Mouse (Mus musculus): ENCODE results near the gene Ogdh. TPM values are rescaled to one million over a fixed set of nuclear protein-coding genes. Genes with fewer than 3 reads are reported as not detected.

Ogdh gene
- total RNA-seq, 1 experiment = 68.4 TPM

GRCm38 (mm10) chr11:6355106-6355505, 63.7 kb downstream of the Ogdh start:
- TF ChIP-seq CHD2 (IDR thresholded peaks at IDR 0.05; ENCODE audit: low read depth, low read length) = no peak
- TF ChIP-seq ZC3H11A (IDR thresholded peaks at IDR 0.05; ENCODE audit: borderline replicate concordance, low read depth, low read length) = no peak
- no peak for TF ChIP-seq HCFC1 (IDR thresholded peaks at IDR 0.05; ENCODE audit: borderline replicate concordance, insufficient read depth, low read length)
- TF ChIP-seq MAFK (IDR thresholded peaks at IDR 0.05; ENCODE audit: insufficient read depth, low read depth, low read length) = no peak
- TF ChIP-seq ZNF384 (IDR thresholded peaks at IDR 0.05; ENCODE audit: low read depth, low read length) = no peak
- no peak overlapping the region for H3K4me3 ChIP-seq (ENCODE audit: insufficient read depth in 1 of 2, low read depth in 1 of 2, low read length in 2 of 2, poor library complexity in 1 of 2, severe bottlenecking in 1 of 2)
- DNase-seq (ENCODE audit: low read depth, low spot score) = no peak
- H3K4me1 ChIP-seq (ENCODE audit: control insufficient read depth in 2 of 2, insufficient read depth in 2 of 2, low read length in 2 of 2, poor library complexity in 1 of 2) = peaks cover 0 to 2% of the 10 kb centered on the region in 2 experiments; a peak in 1 of 4 replicates
- peaks cover 30% of the 10 kb centered on the region for H3K36me3 ChIP-seq (ENCODE audit: control insufficient read depth, insufficient read depth, low read length, poor library complexity, severe bottlenecking)
- H3K9me3 ChIP-seq (ENCODE audit: control insufficient read depth, insufficient read depth, low read depth, low read length) = no peaks in the 10 kb centered on the region
- H3K27ac ChIP-seq (ENCODE audit: insufficient read depth, low read depth, low read length, poor library complexity, severe bottlenecking) = no peak overlapping the region
- no peak overlapping the region for H3K9ac ChIP-seq (ENCODE audit: insufficient read depth, low read depth, low read length, poor library complexity, severe bottlenecking)
- in situ Hi-C loops (cut with MboI; ENCODE audit: low sequenced_read_pairs in 2 of 2, unreplicated experiment in 2 of 2) = no loop called here

GRCm38 (mm10) chr11:6364581-6365275, 73.3 kb downstream of the Ogdh start:
- Histone ChIP-seq H3K9ac (ENCODE audit: insufficient read depth, low read depth, low read length, poor library complexity, severe bottlenecking) (no peak overlapping the region), H3K36me3 (ENCODE audit: control insufficient read depth, insufficient read depth, low read length, poor library complexity, severe bottlenecking) (no peaks in the 10 kb centered on the region), H3K4me1 (ENCODE audit: control insufficient read depth in 2 of 2, insufficient read depth in 2 of 2, low read length in 2 of 2, poor library complexity in 1 of 2) (peaks cover 10 to 18% of the 10 kb centered on the region in 2 experiments), H3K27ac (ENCODE audit: insufficient read depth, low read depth, low read length, poor library complexity, severe bottlenecking) (peak overlapping the region; percentile 86), H3K9me3 (ENCODE audit: control insufficient read depth, insufficient read depth, low read depth, low read length) (no peaks in the 10 kb centered on the region), H3K4me3 (ENCODE audit: insufficient read depth in 1 of 2, low read depth in 1 of 2, low read length in 2 of 2, poor library complexity in 1 of 2, severe bottlenecking in 1 of 2) (no peak overlapping the region)
- DNase-seq (ENCODE audit: low read depth, low spot score) = no peak
- in situ Hi-C loops (cut with MboI; ENCODE audit: low sequenced_read_pairs in 2 of 2, unreplicated experiment in 2 of 2) = no loop called here
- TF ChIP-seq CHD2 (IDR thresholded peaks at IDR 0.05; ENCODE audit: low read depth, low read length) = no peak
- no peak for TF ChIP-seq HCFC1 (IDR thresholded peaks at IDR 0.05; ENCODE audit: borderline replicate concordance, insufficient read depth, low read length)
- no peak for TF ChIP-seq MAFK (IDR thresholded peaks at IDR 0.05; ENCODE audit: insufficient read depth, low read depth, low read length)
- no peak for TF ChIP-seq ZC3H11A (IDR thresholded peaks at IDR 0.05; ENCODE audit: borderline replicate concordance, low read depth, low read length)
- no peak for TF ChIP-seq ZNF384 (IDR thresholded peaks at IDR 0.05; ENCODE audit: low read depth, low read length)

- in situ Hi-C loops (cut with MboI; ENCODE audit: low sequenced_read_pairs in 2 of 2, unreplicated experiment in 2 of 2) = no loop called here
- H3K36me3 ChIP-seq (ENCODE audit: control insufficient read depth, insufficient read depth, low read length, poor library complexity, severe bottlenecking) = no peaks in the 10 kb centered on the region
- peak overlapping the region; percentile 96; the same call in 1 of the 2 replicates for H3K27ac ChIP-seq (ENCODE audit: insufficient read depth, low read depth, low read length, poor library complexity, severe bottlenecking)
- peaks cover 10 to 14% of the 10 kb centered on the region in 2 experiments for H3K4me1 ChIP-seq (ENCODE audit: control insufficient read depth in 2 of 2, insufficient read depth in 2 of 2, low read length in 2 of 2, poor library complexity in 1 of 2)
- 0 out of 2 replicates have a peak, but pooled peaks have one; percentile 3 for TF ChIP-seq MAFK (IDR thresholded peaks at IDR 0.05; ENCODE audit: insufficient read depth, low read depth, low read length)
- TF ChIP-seq HCFC1 (IDR thresholded peaks at IDR 0.05; ENCODE audit: borderline replicate concordance, insufficient read depth, low read length) = 0 out of 2 replicates have a peak, but pooled peaks have one; percentile 45
- no peak for TF ChIP-seq CHD2 (IDR thresholded peaks at IDR 0.05; ENCODE audit: low read depth, low read length)
- TF ChIP-seq ZC3H11A (IDR thresholded peaks at IDR 0.05; ENCODE audit: borderline replicate concordance, low read depth, low read length) = no peak
- TF ChIP-seq ZNF384 (IDR thresholded peaks at IDR 0.05; ENCODE audit: low read depth, low read length) = no peak
- DNase-seq (ENCODE audit: low read depth, low spot score) = peak; percentile 89
- H3K9me3 ChIP-seq (ENCODE audit: control insufficient read depth, insufficient read depth, low read depth, low read length) = no peaks in the 10 kb centered on the region
- peak overlapping the region in 1 of 2 experiments; percentile 1; a peak in 1 of 4 replicates for H3K4me3 ChIP-seq (ENCODE audit: insufficient read depth in 1 of 2, low read depth in 1 of 2, low read length in 2 of 2, poor library complexity in 1 of 2, severe bottlenecking in 1 of 2)
- H3K9ac ChIP-seq (ENCODE audit: insufficient read depth, low read depth, low read length, poor library complexity, severe bottlenecking) = peak overlapping the region; percentile 26; the same call in 1 of the 2 replicates
Observed at GRCm38 (mm10) chr11:6365885-6366284, 74.5 kb downstream of the Ogdh start.

- no peaks in the 10 kb centered on the region for H3K36me3 ChIP-seq (ENCODE audit: control insufficient read depth, insufficient read depth, low read length, poor library complexity, severe bottlenecking)
- no peak for DNase-seq (ENCODE audit: low read depth, low spot score)
- H3K4me1 ChIP-seq (ENCODE audit: control insufficient read depth in 2 of 2, insufficient read depth in 2 of 2, low read length in 2 of 2, poor library complexity in 1 of 2) = peaks cover 10 to 18% of the 10 kb centered on the region in 2 experiments
- no peak overlapping the region; a peak in 1 of 4 replicates for H3K4me3 ChIP-seq (ENCODE audit: insufficient read depth in 1 of 2, low read depth in 1 of 2, low read length in 2 of 2, poor library complexity in 1 of 2, severe bottlenecking in 1 of 2)
- in situ Hi-C loops (cut with MboI; ENCODE audit: low sequenced_read_pairs in 2 of 2, unreplicated experiment in 2 of 2) = no loop called here
- H3K27ac ChIP-seq (ENCODE audit: insufficient read depth, low read depth, low read length, poor library complexity, severe bottlenecking) = peak overlapping the region; percentile 96
- no peak for TF ChIP-seq ZNF384 (IDR thresholded peaks at IDR 0.05; ENCODE audit: low read depth, low read length)
- no peak for TF ChIP-seq MAFK (IDR thresholded peaks at IDR 0.05; ENCODE audit: insufficient read depth, low read depth, low read length)
- no peak for TF ChIP-seq HCFC1 (IDR thresholded peaks at IDR 0.05; ENCODE audit: borderline replicate concordance, insufficient read depth, low read length)
- TF ChIP-seq ZC3H11A (IDR thresholded peaks at IDR 0.05; ENCODE audit: borderline replicate concordance, low read depth, low read length) = no peak
- TF ChIP-seq CHD2 (IDR thresholded peaks at IDR 0.05; ENCODE audit: low read depth, low read length) = no peak
- peak overlapping the region; percentile 26; the same call in 1 of the 2 replicates for H3K9ac ChIP-seq (ENCODE audit: insufficient read depth, low read depth, low read length, poor library complexity, severe bottlenecking)
- no peaks in the 10 kb centered on the region for H3K9me3 ChIP-seq (ENCODE audit: control insufficient read depth, insufficient read depth, low read depth, low read length)
Observed at GRCm38 (mm10) chr11:6366434-6366833, 75.0 kb downstream of the Ogdh start.
